Mouse (Mus musculus): Measurements from ENCODE around the gene Ndufa8. TPM values are rescaled to one million over a fixed set of nuclear protein-coding genes. Genes with fewer than 3 reads are reported as not detected.

Ndufa8 gene
- polyA plus RNA-seq, 1 experiment: 260 TPM

GRCm38 (mm10) chr2:36092748-36093147 is 43.5 kb upstream of the Ndufa8 start:
- no peak for TF ChIP-seq MYOG (IDR thresholded peaks at IDR 0.05; ENCODE audit: control insufficient read depth, extremely low read depth, insufficient read length)
- TF ChIP-seq CEBPB (IDR thresholded peaks at IDR 0.05; ENCODE audit: low read depth): no peak
- no peak for TF ChIP-seq MAX (IDR thresholded peaks at IDR 0.05)
- no peak for TF ChIP-seq USF1 (IDR thresholded peaks at IDR 0.05; ENCODE audit: low read depth)
- no peak for TF ChIP-seq MYOD1 (IDR thresholded peaks at IDR 0.05; ENCODE audit: control insufficient read depth, insufficient read length, low read depth)
- TF ChIP-seq FOSL1 (IDR thresholded peaks at IDR 0.05; ENCODE audit: insufficient read depth, low read length, poor library complexity, severe bottlenecking): no peak
- no peak for TF ChIP-seq CTCF (IDR thresholded peaks at IDR 0.05; ENCODE audit: control insufficient read depth, insufficient read depth, insufficient read length)

DNA sequence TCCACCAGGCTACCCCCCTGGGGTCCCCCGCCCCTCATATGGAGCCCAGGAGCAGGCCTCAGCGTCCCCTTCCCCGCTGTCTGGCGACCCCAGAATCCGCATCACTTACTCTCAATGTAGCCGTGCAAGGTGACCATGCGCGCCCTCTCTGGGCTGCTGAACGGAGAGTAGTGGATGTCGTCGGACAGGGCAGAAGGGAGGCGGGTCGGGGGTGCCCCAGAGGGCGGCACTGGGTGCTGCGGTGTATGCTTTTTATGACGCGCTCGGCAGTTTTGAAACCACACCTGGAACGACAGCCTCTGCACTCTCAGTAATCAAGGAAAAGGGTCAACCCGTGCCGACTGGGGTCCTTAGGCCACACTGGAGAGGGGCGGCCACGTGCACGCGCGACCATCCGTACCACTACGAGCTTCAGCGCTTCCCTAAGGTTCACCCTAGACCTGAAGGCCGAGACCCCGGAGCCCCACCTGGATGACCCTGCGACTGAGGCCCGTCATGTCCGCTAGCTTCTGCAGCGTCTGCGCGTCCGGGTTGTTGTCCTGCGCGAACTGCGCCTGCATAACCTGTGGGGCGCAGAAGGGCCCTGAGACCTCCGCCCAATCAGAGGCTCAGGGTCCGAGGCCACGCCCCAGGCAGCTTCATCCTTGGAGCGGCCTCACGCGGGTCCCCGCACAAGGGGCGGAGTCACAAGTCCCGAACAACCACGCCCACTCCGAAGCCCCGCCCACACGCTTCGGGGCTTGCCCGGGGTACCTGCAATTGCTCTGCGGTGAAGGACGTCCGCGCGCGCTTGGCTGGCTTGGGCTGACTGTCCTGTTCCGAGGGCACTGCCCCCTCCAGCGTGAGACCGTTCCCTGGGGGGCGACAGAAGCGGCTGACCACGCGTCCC is 41.9 kb upstream of the Ndufa8 start:
- Histone ChIP-seq H3ac (ENCODE audit: control insufficient read depth, insufficient read length, low read depth) (no peak overlapping the region), H3K27me3 (ENCODE audit: control insufficient read depth, insufficient read depth, insufficient read length) (no peaks in the 10 kb centered on the region), H3K4me3 (ENCODE audit: insufficient read depth, poor library complexity, severe bottlenecking) (no peak overlapping the region), H3K79me2 (ENCODE audit: control insufficient read depth, insufficient read depth) (no peaks in the 10 kb centered on the region), H3K36me3 (ENCODE audit: control insufficient read depth, insufficient read depth) (peaks cover 22% of the 10 kb centered on the region), H3K79me3 (ENCODE audit: low read depth) (no peaks in the 10 kb centered on the region)
- TF ChIP-seq USF1 (IDR thresholded peaks at IDR 0.05; ENCODE audit: low read depth) (no peak), MAX (IDR thresholded peaks at IDR 0.05) (no peak), CTCF (IDR thresholded peaks at IDR 0.05; ENCODE audit: control insufficient read depth, insufficient read depth, insufficient read length) (no peak), MYOG (IDR thresholded peaks at IDR 0.05; ENCODE audit: control insufficient read depth, extremely low read depth, insufficient read length) (no peak), MYOD1 (IDR thresholded peaks at IDR 0.05; ENCODE audit: control insufficient read depth, insufficient read length, low read depth) (no peak), CEBPB (IDR thresholded peaks at IDR 0.05; ENCODE audit: low read depth) (no peak), FOSL1 (IDR thresholded peaks at IDR 0.05; ENCODE audit: insufficient read depth, low read length, poor library complexity, severe bottlenecking) (no peak)

More at GRCm38 (mm10) chr2:36092748-36093147, 43.5 kb upstream of the Ndufa8 start:
- Histone ChIP-seq H3ac (ENCODE audit: control insufficient read depth, insufficient read length, low read depth) (no peak overlapping the region), H3K27me3 (ENCODE audit: control insufficient read depth, insufficient read depth, insufficient read length) (no peaks in the 10 kb centered on the region), H3K4me3 (ENCODE audit: insufficient read depth, poor library complexity, severe bottlenecking) (no peak overlapping the region), H3K79me3 (ENCODE audit: low read depth) (no peaks in the 10 kb centered on the region), H3K79me2 (ENCODE audit: control insufficient read depth, insufficient read depth) (no peaks in the 10 kb centered on the region), H3K36me3 (ENCODE audit: control insufficient read depth, insufficient read depth) (peaks cover 22% of the 10 kb centered on the region)

DNA sequence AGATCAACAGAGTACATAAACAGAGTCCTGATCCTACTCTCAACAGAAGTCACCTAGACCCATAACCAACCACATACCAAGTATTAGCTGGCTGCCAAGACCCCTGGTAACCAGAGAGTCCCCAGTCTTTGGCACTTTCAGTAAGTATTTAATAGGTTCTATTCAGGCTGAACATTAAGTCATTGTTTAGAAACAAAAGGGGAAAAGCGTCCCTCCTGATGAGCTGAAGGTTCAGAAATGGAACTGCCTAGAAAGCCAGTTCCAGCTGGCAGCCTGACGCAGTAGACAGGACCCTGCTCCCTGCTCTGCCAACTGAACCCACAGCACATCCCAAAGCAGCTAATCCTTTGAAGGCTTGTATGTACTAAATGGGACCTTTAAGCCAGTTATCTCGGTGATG is 40.0 kb upstream of the Ndufa8 start:
- Histone ChIP-seq H3K79me2 (ENCODE audit: control insufficient read depth, insufficient read depth) (no peaks in the 10 kb centered on the region), H3K36me3 (ENCODE audit: control insufficient read depth, insufficient read depth) (peaks cover 25% of the 10 kb centered on the region), H3K79me3 (ENCODE audit: low read depth) (no peaks in the 10 kb centered on the region), H3ac (ENCODE audit: control insufficient read depth, insufficient read length, low read depth) (no peak overlapping the region), H3K27me3 (ENCODE audit: control insufficient read depth, insufficient read depth, insufficient read length) (no peaks in the 10 kb centered on the region), H3K4me3 (ENCODE audit: insufficient read depth, poor library complexity, severe bottlenecking) (no peak overlapping the region)
- TF ChIP-seq FOSL1 (IDR thresholded peaks at IDR 0.05; ENCODE audit: insufficient read depth, low read length, poor library complexity, severe bottlenecking): no peak
- TF ChIP-seq USF1 (IDR thresholded peaks at IDR 0.05; ENCODE audit: low read depth): no peak
- TF ChIP-seq MYOG (IDR thresholded peaks at IDR 0.05; ENCODE audit: control insufficient read depth, extremely low read depth, insufficient read length): no peak
- no peak for TF ChIP-seq CEBPB (IDR thresholded peaks at IDR 0.05; ENCODE audit: low read depth)
- no peak for TF ChIP-seq MAX (IDR thresholded peaks at IDR 0.05)
- TF ChIP-seq CTCF (IDR thresholded peaks at IDR 0.05; ENCODE audit: control insufficient read depth, insufficient read depth, insufficient read length): no peak

DNA sequence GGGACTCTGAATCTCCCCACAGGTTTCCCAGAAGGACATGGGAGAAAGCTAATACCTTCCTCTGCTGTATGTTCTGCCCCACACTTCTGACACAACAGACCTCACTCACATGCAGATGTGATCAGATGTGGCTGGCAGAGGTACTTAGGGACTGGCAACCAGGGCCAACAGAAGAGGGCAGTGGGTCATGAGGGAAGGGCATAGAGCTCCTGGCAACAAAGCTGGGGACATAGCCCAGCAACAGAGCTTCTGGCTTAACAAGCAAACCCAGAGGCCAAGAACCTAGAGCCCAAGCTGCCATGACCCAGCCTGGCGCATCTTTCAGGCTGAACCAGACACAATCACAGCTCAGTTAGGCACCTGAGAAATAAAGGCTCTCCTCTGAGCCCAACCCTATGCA is 35.8 kb upstream of the Ndufa8 start:
- peaks cover 19% of the 10 kb centered on the region for H3K36me3 ChIP-seq (ENCODE audit: control insufficient read depth, insufficient read depth)
- no peak overlapping the region for H3ac ChIP-seq (ENCODE audit: control insufficient read depth, insufficient read length, low read depth)
- no peak overlapping the region for H3K4me3 ChIP-seq (ENCODE audit: insufficient read depth, poor library complexity, severe bottlenecking)
- TF ChIP-seq MYOG (IDR thresholded peaks at IDR 0.05; ENCODE audit: control insufficient read depth, extremely low read depth, insufficient read length): no peak
- no peak for TF ChIP-seq CTCF (IDR thresholded peaks at IDR 0.05; ENCODE audit: control insufficient read depth, insufficient read depth, insufficient read length)
- TF ChIP-seq MAX (IDR thresholded peaks at IDR 0.05): no peak
- TF ChIP-seq FOSL1 (IDR thresholded peaks at IDR 0.05; ENCODE audit: insufficient read depth, low read length, poor library complexity, severe bottlenecking): no peak
- no peak for TF ChIP-seq MYOD1 (IDR thresholded peaks at IDR 0.05; ENCODE audit: control insufficient read depth, insufficient read length, low read depth)
- no peak for TF ChIP-seq CEBPB (IDR thresholded peaks at IDR 0.05; ENCODE audit: low read depth)
- TF ChIP-seq USF1 (IDR thresholded peaks at IDR 0.05; ENCODE audit: low read depth): no peak
- no peaks in the 10 kb centered on the region for H3K27me3 ChIP-seq (ENCODE audit: control insufficient read depth, insufficient read depth, insufficient read length)
- no peaks in the 10 kb centered on the region for H3K79me3 ChIP-seq (ENCODE audit: low read depth)
- H3K79me2 ChIP-seq (ENCODE audit: control insufficient read depth, insufficient read depth): no peaks in the 10 kb centered on the region

GRCm38 (mm10) chr2:36082802-36083580 is 33.8 kb upstream of the Ndufa8 start:
- H3K36me3 ChIP-seq (ENCODE audit: control insufficient read depth, insufficient read depth): peaks cover 17% of the 10 kb centered on the region
- H3K79me2 ChIP-seq (ENCODE audit: control insufficient read depth, insufficient read depth): no peaks in the 10 kb centered on the region
- no peak overlapping the region for H3ac ChIP-seq (ENCODE audit: control insufficient read depth, insufficient read length, low read depth)
- H3K27me3 ChIP-seq (ENCODE audit: control insufficient read depth, insufficient read depth, insufficient read length): no peaks in the 10 kb centered on the region
- TF ChIP-seq MAX (IDR thresholded peaks at IDR 0.05) (no peak), CTCF (IDR thresholded peaks at IDR 0.05; ENCODE audit: control insufficient read depth, insufficient read depth, insufficient read length) (no peak), FOSL1 (IDR thresholded peaks at IDR 0.05; ENCODE audit: insufficient read depth, low read length, poor library complexity, severe bottlenecking) (no peak), USF1 (IDR thresholded peaks at IDR 0.05; ENCODE audit: low read depth) (no peak), MYOG (IDR thresholded peaks at IDR 0.05; ENCODE audit: control insufficient read depth, extremely low read depth, insufficient read length) (no peak), CEBPB (IDR thresholded peaks at IDR 0.05; ENCODE audit: low read depth) (no peak), MYOD1 (IDR thresholded peaks at IDR 0.05; ENCODE audit: control insufficient read depth, insufficient read length, low read depth) (no peak)
- no peaks in the 10 kb centered on the region for H3K79me3 ChIP-seq (ENCODE audit: low read depth)
- no peak overlapping the region for H3K4me3 ChIP-seq (ENCODE audit: insufficient read depth, poor library complexity, severe bottlenecking)

Measured in C2C12 (cell line).